Mouse (Mus musculus): ENCODE results near the gene A830018L16Rik. TPM values are rescaled to one million over a fixed set of nuclear protein-coding genes. Genes with fewer than 3 reads are reported as not detected.
"Not testable (repeated sequence)": the region's sequence is repeated elsewhere in the genome, so short reads cannot be mapped to it uniquely, and the experiment has no call there.

A830018L16Rik gene
- polyA plus RNA-seq, 1 experiment = 2.1 TPM

DNA sequence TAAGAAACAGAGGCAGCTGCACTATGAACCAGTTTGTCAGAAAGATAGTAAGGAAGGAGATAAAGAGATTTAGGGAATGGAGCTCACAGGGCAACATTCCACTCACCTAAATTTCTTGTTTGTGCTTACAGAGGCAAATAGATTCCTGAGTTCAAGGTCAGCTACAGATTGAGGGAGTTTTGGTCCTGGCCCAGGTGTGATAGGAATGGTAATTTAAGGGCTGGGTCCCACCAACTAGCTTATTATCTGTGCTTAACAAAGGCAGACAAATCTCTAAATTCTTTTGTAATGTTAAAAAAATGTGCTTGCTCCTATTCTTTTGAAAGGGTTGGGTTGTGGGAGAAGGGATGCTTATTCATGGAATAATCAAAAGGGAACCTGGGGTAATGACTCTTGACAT, 87.7 kb downstream of the A830018L16Rik start:
- Histone ChIP-seq H3K27ac (ENCODE audit: control insufficient read depth, insufficient read depth, low read length) (no peak overlapping the region), H3K27me3 (ENCODE audit: control insufficient read depth, insufficient read depth, low read length) (no peaks in the 10 kb centered on the region), H3K4me3 (ENCODE audit: control insufficient read depth, insufficient read depth, low read length) (no peak overlapping the region), H3K36me3 (ENCODE audit: control insufficient read depth, insufficient read depth, low read length) (no peaks in the 10 kb centered on the region), H3K4me1 (replicated peaks; ENCODE audit: control insufficient read depth, insufficient read depth, low read length) (no peaks in the 10 kb centered on the region)
- TF ChIP-seq CTCF (IDR thresholded peaks at IDR 0.05; ENCODE audit: borderline replicate concordance, control insufficient read depth, extremely low read depth, insufficient read depth, low read length, poor library complexity) (no peak), POLR2A (IDR thresholded peaks at IDR 0.05; ENCODE audit: control insufficient read depth, extremely low read depth, insufficient read depth, low read length, poor library complexity) (no peak)
- no peak for DNase-seq

DNA sequence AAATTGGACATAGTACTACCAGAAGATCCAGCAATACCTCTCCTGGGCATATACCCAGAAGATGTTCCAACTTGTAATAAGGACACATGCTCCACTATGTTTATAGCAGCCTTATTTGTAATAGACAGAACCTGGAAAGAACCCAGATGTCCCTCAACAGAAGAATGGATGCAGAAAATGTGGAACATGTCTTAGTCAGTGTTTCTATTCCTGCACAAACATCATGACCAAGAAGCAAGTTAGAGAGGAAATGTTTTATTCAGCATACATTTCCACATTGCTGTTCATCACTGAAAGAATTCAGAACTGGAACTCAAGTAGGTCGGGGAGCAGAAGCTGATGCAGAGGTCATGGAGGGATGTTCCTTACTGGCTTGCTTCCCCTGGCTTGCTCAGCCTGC, 135.9 kb downstream of the A830018L16Rik start:
- not testable (repeated sequence) for H3K36me3 ChIP-seq (ENCODE audit: control insufficient read depth, insufficient read depth, low read length); H3K27ac ChIP-seq (ENCODE audit: control insufficient read depth, insufficient read depth, low read length); DNase-seq; H3K4me1 ChIP-seq (replicated peaks; ENCODE audit: control insufficient read depth, insufficient read depth, low read length); H3K27me3 ChIP-seq (ENCODE audit: control insufficient read depth, insufficient read depth, low read length); H3K4me3 ChIP-seq (ENCODE audit: control insufficient read depth, insufficient read depth, low read length)
- 87% methylated on average over 1 of the region's 1 CpGs for WGBS

DNA sequence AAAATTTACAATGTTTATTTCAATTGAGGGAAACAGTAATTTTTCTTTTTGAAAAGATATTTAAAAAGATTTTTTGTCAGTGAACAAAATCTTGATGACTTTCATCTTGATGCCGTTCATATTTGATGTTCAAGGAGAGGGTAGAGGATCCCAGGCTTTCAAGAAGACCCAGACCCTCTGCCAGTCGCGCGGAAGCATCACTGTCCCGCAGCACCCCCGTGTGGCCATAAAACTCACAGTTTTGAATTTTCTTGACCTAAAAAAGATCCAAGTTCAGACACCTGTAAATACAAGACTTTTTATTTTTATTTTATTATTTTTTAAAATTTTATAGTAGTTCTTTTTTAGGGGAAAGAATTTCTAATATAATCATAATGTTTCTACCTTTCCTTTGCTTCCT, 151.4 kb downstream of the A830018L16Rik start:
- WGBS = 13% methylated on average over 6 of the region's 6 CpGs
- DNase-seq = no peak
- Histone ChIP-seq H3K4me3 (ENCODE audit: control insufficient read depth, insufficient read depth, low read length) (no peak overlapping the region), H3K36me3 (ENCODE audit: control insufficient read depth, insufficient read depth, low read length) (no peaks in the 10 kb centered on the region), H3K27ac (ENCODE audit: control insufficient read depth, insufficient read depth, low read length) (no peak overlapping the region), H3K27me3 (ENCODE audit: control insufficient read depth, insufficient read depth, low read length) (no peaks in the 10 kb centered on the region), H3K4me1 (replicated peaks; ENCODE audit: control insufficient read depth, insufficient read depth, low read length) (no peaks in the 10 kb centered on the region)
- TF ChIP-seq POLR2A (IDR thresholded peaks at IDR 0.05; ENCODE audit: control insufficient read depth, extremely low read depth, insufficient read depth, low read length, poor library complexity) (no peak), CTCF (IDR thresholded peaks at IDR 0.05; ENCODE audit: borderline replicate concordance, control insufficient read depth, extremely low read depth, insufficient read depth, low read length, poor library complexity) (no peak)

DNA sequence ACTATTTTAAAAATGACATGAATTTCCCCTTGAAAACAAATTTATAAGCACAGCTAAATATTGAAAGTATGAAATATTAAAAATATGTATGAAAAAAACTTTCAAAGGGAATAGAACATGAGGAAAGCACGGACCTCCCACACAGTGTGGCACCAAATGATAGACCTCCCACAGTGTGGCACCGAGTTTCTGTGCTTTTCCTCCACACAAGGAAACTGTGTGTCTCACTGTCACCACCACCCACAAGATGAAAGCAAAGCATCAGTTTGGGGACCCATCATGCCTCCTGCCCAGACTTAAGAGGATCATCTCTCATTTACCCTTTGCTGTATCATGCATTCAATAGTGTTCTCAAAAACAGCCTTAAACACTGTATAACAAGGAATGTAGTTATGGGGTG, 152.8 kb downstream of the A830018L16Rik start:
- TF ChIP-seq POLR2A (IDR thresholded peaks at IDR 0.05; ENCODE audit: control insufficient read depth, extremely low read depth, insufficient read depth, low read length, poor library complexity) (no peak), CTCF (IDR thresholded peaks at IDR 0.05; ENCODE audit: borderline replicate concordance, control insufficient read depth, extremely low read depth, insufficient read depth, low read length, poor library complexity) (no peak)
- Histone ChIP-seq H3K27ac (ENCODE audit: control insufficient read depth, insufficient read depth, low read length) (no peak overlapping the region), H3K4me3 (ENCODE audit: control insufficient read depth, insufficient read depth, low read length) (no peak overlapping the region), H3K4me1 (replicated peaks; ENCODE audit: control insufficient read depth, insufficient read depth, low read length) (no peaks in the 10 kb centered on the region), H3K27me3 (ENCODE audit: control insufficient read depth, insufficient read depth, low read length) (no peaks in the 10 kb centered on the region), H3K36me3 (ENCODE audit: control insufficient read depth, insufficient read depth, low read length) (no peaks in the 10 kb centered on the region)
- 87% methylated on average over 2 of the region's 2 CpGs for WGBS
- DNase-seq = no peak

DNA sequence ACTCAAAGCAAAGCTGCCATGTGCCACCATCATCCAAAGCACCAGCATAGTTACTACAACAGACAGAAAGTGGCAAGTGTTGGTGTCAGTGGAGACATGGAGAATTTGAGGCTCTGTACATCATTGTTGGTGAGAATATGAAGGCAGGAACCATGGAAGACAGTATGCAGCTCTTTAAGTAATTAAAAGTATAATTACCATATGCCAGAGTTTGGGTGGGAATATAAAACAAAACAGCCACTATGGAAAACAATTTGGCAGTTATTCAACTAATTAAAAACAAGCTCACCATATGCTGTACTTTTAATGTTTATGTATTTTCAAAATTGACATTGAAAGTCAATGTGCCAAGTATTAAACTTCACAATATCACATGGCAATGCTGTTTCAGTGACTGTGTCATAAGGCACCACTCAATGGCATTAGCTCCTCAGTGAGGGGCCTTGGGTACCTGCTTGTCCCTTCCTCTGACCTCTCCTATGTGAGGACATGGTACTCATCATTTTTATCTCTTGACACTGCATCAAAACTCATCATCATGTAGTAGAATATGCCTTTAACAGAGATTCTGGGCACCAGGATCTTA, 153.5 kb downstream of the A830018L16Rik start:
- no peak overlapping the region for H3K4me3 ChIP-seq (ENCODE audit: control insufficient read depth, insufficient read depth, low read length)
- H3K36me3 ChIP-seq (ENCODE audit: control insufficient read depth, insufficient read depth, low read length) = no peaks in the 10 kb centered on the region
- H3K27ac ChIP-seq (ENCODE audit: control insufficient read depth, insufficient read depth, low read length) = no peak overlapping the region
- no peak for DNase-seq
- no peaks in the 10 kb centered on the region for H3K4me1 ChIP-seq (replicated peaks; ENCODE audit: control insufficient read depth, insufficient read depth, low read length)
- TF ChIP-seq CTCF (IDR thresholded peaks at IDR 0.05; ENCODE audit: borderline replicate concordance, control insufficient read depth, extremely low read depth, insufficient read depth, low read length, poor library complexity) (no peak), POLR2A (IDR thresholded peaks at IDR 0.05; ENCODE audit: control insufficient read depth, extremely low read depth, insufficient read depth, low read length, poor library complexity) (no peak)
- H3K27me3 ChIP-seq (ENCODE audit: control insufficient read depth, insufficient read depth, low read length) = no peaks in the 10 kb centered on the region

DNA sequence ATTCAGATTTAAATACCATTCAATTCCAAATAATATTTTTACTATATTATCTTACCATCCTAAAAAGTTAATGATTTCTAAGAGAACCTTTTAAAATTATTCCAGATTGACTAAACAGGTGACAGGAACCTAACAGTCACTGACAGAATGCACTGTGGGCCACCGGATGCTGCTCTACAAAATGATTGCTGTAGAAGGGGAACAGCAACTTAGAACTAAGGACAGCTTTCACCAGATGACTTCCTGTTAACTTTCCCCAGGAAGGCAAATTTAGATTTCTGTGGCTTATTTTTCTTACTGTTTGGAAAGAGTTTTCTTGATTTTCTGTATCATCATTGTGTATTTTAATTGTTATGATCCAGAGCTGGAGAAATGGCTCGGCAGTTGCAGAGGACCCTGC, 156.4 kb downstream of the A830018L16Rik start:
- no peaks in the 10 kb centered on the region for H3K36me3 ChIP-seq (ENCODE audit: control insufficient read depth, insufficient read depth, low read length)
- DNase-seq = no peak
- no peak for TF ChIP-seq CTCF (IDR thresholded peaks at IDR 0.05; ENCODE audit: borderline replicate concordance, control insufficient read depth, extremely low read depth, insufficient read depth, low read length, poor library complexity)
- no peak for TF ChIP-seq POLR2A (IDR thresholded peaks at IDR 0.05; ENCODE audit: control insufficient read depth, extremely low read depth, insufficient read depth, low read length, poor library complexity)
- no peak overlapping the region for H3K4me3 ChIP-seq (ENCODE audit: control insufficient read depth, insufficient read depth, low read length)
- H3K27me3 ChIP-seq (ENCODE audit: control insufficient read depth, insufficient read depth, low read length) = no peaks in the 10 kb centered on the region
- WGBS = 9% methylated on average over 2 of the region's 2 CpGs
- no peaks in the 10 kb centered on the region for H3K4me1 ChIP-seq (replicated peaks; ENCODE audit: control insufficient read depth, insufficient read depth, low read length)
- H3K27ac ChIP-seq (ENCODE audit: control insufficient read depth, insufficient read depth, low read length) = no peak overlapping the region

DNA sequence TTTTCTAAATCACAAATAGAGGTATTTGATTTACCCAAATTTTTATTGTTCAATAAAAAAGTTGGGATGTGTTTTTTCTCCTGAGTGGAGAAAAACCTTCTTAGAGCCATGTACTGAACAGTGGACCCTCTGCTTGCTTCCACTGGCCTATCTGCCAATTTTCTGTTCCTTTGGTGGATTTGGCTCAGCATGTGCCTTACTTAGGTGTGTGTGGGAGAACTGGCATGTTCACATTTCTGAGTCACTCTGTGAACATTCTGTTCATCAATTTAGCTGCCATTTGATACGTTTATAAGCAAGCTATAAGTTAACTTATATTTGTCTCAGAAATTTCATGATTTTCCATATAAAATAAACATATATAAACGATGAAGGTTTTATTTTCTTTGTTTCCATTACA, 159.6 kb downstream of the A830018L16Rik start:
- no peaks in the 10 kb centered on the region for H3K36me3 ChIP-seq (ENCODE audit: control insufficient read depth, insufficient read depth, low read length)
- no peaks in the 10 kb centered on the region for H3K4me1 ChIP-seq (replicated peaks; ENCODE audit: control insufficient read depth, insufficient read depth, low read length)
- no peaks in the 10 kb centered on the region for H3K27me3 ChIP-seq (ENCODE audit: control insufficient read depth, insufficient read depth, low read length)
- TF ChIP-seq POLR2A (IDR thresholded peaks at IDR 0.05; ENCODE audit: control insufficient read depth, extremely low read depth, insufficient read depth, low read length, poor library complexity) = no peak
- no peak for TF ChIP-seq CTCF (IDR thresholded peaks at IDR 0.05; ENCODE audit: borderline replicate concordance, control insufficient read depth, extremely low read depth, insufficient read depth, low read length, poor library complexity)
- no peak overlapping the region for H3K27ac ChIP-seq (ENCODE audit: control insufficient read depth, insufficient read depth, low read length)
- no peak for DNase-seq
- H3K4me3 ChIP-seq (ENCODE audit: control insufficient read depth, insufficient read depth, low read length) = no peak overlapping the region
- WGBS = 94% methylated on average over 2 of the region's 2 CpGs

Data from thymus, adult 2 months (tissue).